Mouse (Mus musculus): Measurements from ENCODE around the gene Gns.

GRCm38 (mm10) chr10:121329586-121329985 is 35.3 kb upstream of the Gns start:
- TF ChIP-seq CTCF (IDR thresholded peaks at IDR 0.05; ENCODE audit: borderline replicate concordance, control insufficient read depth, extremely low read depth, insufficient read depth, low read length, poor library complexity) (no peak), POLR2A (IDR thresholded peaks at IDR 0.05; ENCODE audit: control insufficient read depth, extremely low read depth, insufficient read depth, low read length, poor library complexity) (no peak)
